8 mouse cellular contexts compared by ENCODE assay signal in the genomic region with DNA sequence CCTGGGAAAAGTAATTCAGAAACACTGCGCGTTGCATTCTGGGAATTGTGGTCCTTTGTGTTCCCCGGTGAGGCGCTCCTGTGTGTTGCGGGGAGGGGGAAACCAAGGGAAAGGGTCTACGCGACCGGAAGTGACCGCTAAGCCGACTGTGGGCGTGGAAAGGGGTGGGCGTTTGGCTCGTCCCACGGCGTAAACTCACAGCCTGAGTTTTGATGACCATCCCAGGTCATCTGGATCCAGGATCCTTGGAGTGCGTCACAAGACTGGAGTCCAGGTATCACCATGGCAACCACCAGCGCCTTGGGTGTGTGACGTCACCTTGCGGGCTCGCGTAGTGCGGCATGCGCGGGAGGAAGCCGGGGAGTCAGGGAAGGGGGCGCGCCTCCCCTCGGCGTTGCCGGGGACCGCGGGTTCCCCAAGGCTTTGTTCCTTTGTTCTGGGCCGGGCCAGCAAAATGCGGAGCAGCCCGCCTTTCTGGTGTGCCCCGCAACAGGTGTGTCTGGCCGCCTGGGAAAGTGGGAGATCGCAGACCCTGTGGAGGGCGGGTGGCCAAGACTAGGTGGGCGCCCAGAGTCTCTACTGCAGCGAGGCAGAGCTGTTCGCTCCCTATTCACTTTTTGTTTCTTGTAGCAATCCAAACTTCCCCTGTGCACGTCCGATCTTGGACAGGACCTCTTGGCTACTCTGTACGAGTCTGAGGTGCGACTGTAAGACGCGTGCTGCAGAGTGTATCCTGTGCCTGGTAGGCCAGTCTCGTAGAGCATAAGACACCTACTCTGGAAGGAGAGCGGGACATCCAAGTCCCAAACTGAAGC. TPM values are rescaled to one million over a fixed set of nuclear protein-coding genes. Genes with fewer than 3 reads are reported as not detected.
A peak's percentile ranks its signal among the peaks of the same experiment; 100 is the strongest.
DNase-seq lines count a peak whose midpoint lies in the region; ATAC-seq and TF ChIP-seq lines count a peak whose summit lies in the region.

A gene (plus strand): TSS at position 169 of the 815 bp plus-strand sequence.

- peaks cover 6% of the 10 kb centered on the region for H3K36me3 ChIP-seq in embryonic facial prominence, embryonic 15.5 days
- peaks cover 18% of the 10 kb centered on the region for H3K36me3 ChIP-seq in kidney, embryonic 14.5 days (ENCODE audit: control insufficient read depth, insufficient read depth, low read length)
- H3K36me3 ChIP-seq in limb, embryonic 14.5 days (ENCODE audit: control insufficient read depth, insufficient read depth, low read length) = peaks cover 15% of the 10 kb centered on the region
- H3K36me3 ChIP-seq in midbrain, embryonic 16.5 days (ENCODE audit: control insufficient read depth, insufficient read depth, low read length) = peaks cover 3% of the 10 kb centered on the region; the same call in 1 of the 2 replicates

- no peak for TF ChIP-seq CTCF in bone marrow macrophage, adult 2 months (IDR thresholded peaks at IDR 0.05; ENCODE audit: low read depth, low read length)

- peak within 1 kb of the TSS; percentile 54 for H3K9ac ChIP-seq in embryonic facial prominence, embryonic 15.5 days
- peak within 1 kb of the TSS; percentile 88 for H3K9ac ChIP-seq in kidney, embryonic 14.5 days (ENCODE audit: low read depth, low read length)
- peak within 1 kb of the TSS; percentile 83 for H3K9ac ChIP-seq in limb, embryonic 14.5 days (ENCODE audit: low read depth, low read length, severe bottlenecking)
- H3K9ac ChIP-seq in midbrain, embryonic 16.5 days (ENCODE audit: low read depth, low read length) = peak within 1 kb of the TSS; percentile 65

- WGBS in embryonic facial prominence, embryonic 15.5 days = under 1% methylated on average over 50 of the region's 50 CpGs
- WGBS in kidney, embryonic 14.5 days = under 1% methylated on average over 47 of the region's 50 CpGs
- WGBS in limb, embryonic 14.5 days = under 1% methylated on average over 41 of the region's 50 CpGs
- WGBS in midbrain, embryonic 16.5 days = under 1% methylated on average over 49 of the region's 50 CpGs

- H3K4me2 ChIP-seq in embryonic facial prominence, embryonic 15.5 days (replicated peaks) = peak within 1 kb of the TSS; percentile 75
- peak within 1 kb of the TSS; percentile 45 for H3K4me2 ChIP-seq in kidney, embryonic 14.5 days (replicated peaks; ENCODE audit: low read depth, low read length)
- H3K4me2 ChIP-seq in limb, embryonic 14.5 days (replicated peaks; ENCODE audit: low read depth, low read length, severe bottlenecking) = peak within 1 kb of the TSS; percentile 60
- peak within 1 kb of the TSS; percentile 73 for H3K4me2 ChIP-seq in midbrain, embryonic 16.5 days (ENCODE audit: low read length)

- no peak for TF ChIP-seq POLR2A in bone marrow macrophage, adult 2 months (IDR thresholded peaks at IDR 0.05; ENCODE audit: borderline replicate concordance, low read depth, low read length)
- TF ChIP-seq POLR2A in limb, embryonic 14.5 days (IDR thresholded peaks at IDR 0.05; ENCODE audit: borderline replicate concordance, extremely low read depth, insufficient read depth, insufficient read length) = no peak

- peak; percentile 89 for ATAC-seq in embryonic facial prominence, embryonic 15.5 days (ENCODE audit: insufficient number of reproducible peaks, low FRiP score, low TSS enrichment, low read depth)
- ATAC-seq in kidney, embryonic 14.5 days (ENCODE audit: low FRiP score, low TSS enrichment) = peak; percentile 94
- ATAC-seq in limb, embryonic 14.5 days (ENCODE audit: low FRiP score, low read depth) = peak; percentile 91
- peak; percentile 96 for ATAC-seq in midbrain, embryonic 16.5 days

- no peaks in the 10 kb centered on the region for H3K27me3 ChIP-seq in embryonic facial prominence, embryonic 15.5 days
- no peaks in the 10 kb centered on the region for H3K27me3 ChIP-seq in kidney, embryonic 14.5 days (ENCODE audit: control insufficient read depth, insufficient read depth, low read length)
- H3K27me3 ChIP-seq in limb, embryonic 14.5 days (ENCODE audit: control insufficient read depth, insufficient read depth, low read length) = no peaks in the 10 kb centered on the region
- H3K27me3 ChIP-seq in midbrain, embryonic 16.5 days (ENCODE audit: control insufficient read depth, insufficient read depth, low read depth, low read length) = no peaks in the 10 kb centered on the region

- H3K4me1 ChIP-seq in bone marrow macrophage, adult 2 months (ENCODE audit: control insufficient read depth, insufficient read depth, low read length) = no peaks in the 10 kb centered on the region
- H3K4me1 ChIP-seq in embryonic facial prominence, embryonic 15.5 days = peaks cover 3% of the 10 kb centered on the region; the same call in 1 of the 2 replicates
- H3K4me1 ChIP-seq in kidney, embryonic 14.5 days (ENCODE audit: control insufficient read depth, insufficient read depth, low read length) = no peaks in the 10 kb centered on the region
- H3K4me1 ChIP-seq in limb, embryonic 14.5 days (ENCODE audit: control insufficient read depth, insufficient read depth, low read length) = peaks cover 6% of the 10 kb centered on the region; the same call in 1 of the 2 replicates
- H3K4me1 ChIP-seq in midbrain, embryonic 16.5 days (ENCODE audit: control insufficient read depth, insufficient read depth, low read length) = peaks cover 13% of the 10 kb centered on the region

- no peak within 1 kb of the TSS for H3K27ac ChIP-seq in bone marrow macrophage, adult 2 months (ENCODE audit: insufficient read depth, low read depth, low read length)
- H3K27ac ChIP-seq in embryonic facial prominence, embryonic 15.5 days (replicated peaks) = peak within 1 kb of the TSS; percentile 72
- peak within 1 kb of the TSS; percentile 80 for H3K27ac ChIP-seq in kidney, embryonic 14.5 days (ENCODE audit: low read depth, low read length)
- peak within 1 kb of the TSS; percentile 81 for H3K27ac ChIP-seq in limb, embryonic 14.5 days (replicated peaks; ENCODE audit: low read depth, low read length)
- H3K27ac ChIP-seq in midbrain, embryonic 16.5 days (ENCODE audit: low read length) = peak within 1 kb of the TSS; percentile 75

- H3K4me3 ChIP-seq in bone marrow macrophage, adult 2 months (ENCODE audit: insufficient read depth, low read length) = peak within 1 kb of the TSS; percentile 77
- peak within 1 kb of the TSS; percentile 76 for H3K4me3 ChIP-seq in embryonic facial prominence, embryonic 15.5 days (replicated peaks)
- H3K4me3 ChIP-seq in kidney, embryonic 14.5 days (ENCODE audit: low read length) = peak within 1 kb of the TSS; percentile 87
- peak within 1 kb of the TSS; percentile 61 for H3K4me3 ChIP-seq in limb, embryonic 14.5 days (replicated peaks; ENCODE audit: low read length)
- H3K4me3 ChIP-seq in midbrain, embryonic 16.5 days (ENCODE audit: low read depth, low read length) = peak within 1 kb of the TSS; percentile 73

- H3K9me3 ChIP-seq in embryonic facial prominence, embryonic 15.5 days (replicated peaks) = no peaks in the 10 kb centered on the region
- H3K9me3 ChIP-seq in kidney, embryonic 14.5 days (ENCODE audit: control insufficient read depth, low read length) = no peaks in the 10 kb centered on the region
- H3K9me3 ChIP-seq in limb, embryonic 14.5 days (ENCODE audit: control insufficient read depth, low read length) = no peaks in the 10 kb centered on the region
- no peaks in the 10 kb centered on the region for H3K9me3 ChIP-seq in midbrain, embryonic 16.5 days (replicated peaks; ENCODE audit: control insufficient read depth, low read length, poor library complexity, severe bottlenecking)

- peak; percentile 86 for DNase-seq in B cell, adult 2 months
- DNase-seq in heart, adult 9 months (ENCODE audit: low spot score in 2 of 2) = peak; percentile 81 to 85
- DNase-seq in limb, embryonic 14.5 days (ENCODE audit: low spot score) = peak; percentile 97
- DNase-seq in spleen, postnatal 10 days (ENCODE audit: low spot score in 2 of 2) = peak; percentile 60 to 76

RNA-seq across cellular contexts. Expression of the gene that starts here (rescaled TPM):
- 0.25 and 0.76 TPM in 2 replicates for polyA plus RNA-seq in bone marrow macrophage, adult 2 months (2012; ENCODE audit: insufficient read depth, insufficient read length, missing spikeins)
- 7.7 and 9.0 TPM in 2 replicates for polyA plus RNA-seq in embryonic facial prominence, embryonic 15.5 days (2015; fragmentation: Nextera tagmentation; extraction: Ambion mirVana)
- 15.5 and 17.9 TPM in 2 replicates for polyA plus RNA-seq in kidney, embryonic 14.5 days (2014; fragmentation: Nextera tagmentation; extraction: Ambion mirVana)
- polyA plus RNA-seq in limb, embryonic 14.5 days (2012; rRNA removed) = 7.5 and 8.3 TPM in 2 replicates
- 12.7 and 17.2 TPM in 2 replicates for polyA plus RNA-seq in limb, embryonic 14.5 days (2014; fragmentation: Nextera tagmentation; extraction: Ambion mirVana)
- 12.0 and 13.7 TPM in 2 replicates for polyA plus RNA-seq in midbrain, embryonic 16.5 days (2015; fragmentation: Nextera tagmentation; extraction: Ambion mirVana)
